Mouse (Mus musculus): ENCODE results near the gene Tbpl1. TPM values are rescaled to one million over a fixed set of nuclear protein-coding genes. Genes with fewer than 3 reads are reported as not detected.

Gene Tbpl1
- 110 and 114 TPM in 2 replicates for polyA plus RNA-seq (2015; fragmentation: Nextera tagmentation; extraction: Ambion mirVana)

GRCm38 (mm10) chr10:22731272-22732093 is at the start of gene Tbpl1:
Tbpl1 (minus strand) TSS chr10:22731938.
- H3K4me3 ChIP-seq (replicated peaks; ENCODE audit: low read length), result peak within 1 kb of the TSS; percentile 100
- H3K4me1 ChIP-seq (replicated peaks; ENCODE audit: control insufficient read depth, insufficient read depth, low read length), result peaks cover 31% of the 10 kb centered on the region
- peak within 1 kb of the TSS; percentile 95 for H3K4me2 ChIP-seq (ENCODE audit: low read length)
- H3K9me3 ChIP-seq (ENCODE audit: control insufficient read depth, low read length), result no peaks in the 10 kb centered on the region
- peak within 1 kb of the TSS; percentile 100 for H3K9ac ChIP-seq (replicated peaks; ENCODE audit: low read depth, low read length)
- peak within 1 kb of the TSS; percentile 95 for H3K27ac ChIP-seq (ENCODE audit: low read length)
- H3K27me3 ChIP-seq (replicated peaks; ENCODE audit: control insufficient read depth, insufficient read depth, low read length), result no peaks in the 10 kb centered on the region
- no peaks in the 10 kb centered on the region for H3K36me3 ChIP-seq (ENCODE audit: control insufficient read depth, insufficient read depth)
- ATAC-seq, result peak; percentile 99
- under 1% methylated on average over 77 of the region's 77 CpGs for WGBS

DNA sequence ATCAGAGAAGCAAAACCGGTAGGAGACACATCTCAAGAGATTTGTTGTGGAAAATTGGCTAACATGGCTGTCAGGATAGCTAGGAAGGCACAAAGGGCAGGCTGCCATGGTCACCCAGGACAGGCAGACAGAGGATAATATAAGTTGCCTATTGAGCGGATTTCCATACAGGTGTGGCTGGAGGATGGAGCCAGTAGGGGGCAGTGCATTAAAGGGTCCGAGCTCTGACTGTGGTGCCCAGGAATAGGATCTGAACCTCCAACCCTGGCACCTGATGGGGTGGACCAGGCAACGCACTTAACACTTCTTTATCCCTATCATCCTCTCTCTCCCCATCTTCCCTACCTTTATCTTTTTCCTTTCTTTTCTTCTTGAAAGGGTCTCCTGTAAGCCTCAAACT is 49.7 kb upstream of the Tbpl1 start:
- Histone ChIP-seq H3K36me3 (ENCODE audit: control insufficient read depth, insufficient read depth) (no peaks in the 10 kb centered on the region), H3K4me3 (replicated peaks; ENCODE audit: low read length) (no peak overlapping the region), H3K27me3 (replicated peaks; ENCODE audit: control insufficient read depth, insufficient read depth, low read length) (no peaks in the 10 kb centered on the region), H3K27ac (ENCODE audit: low read length) (no peak overlapping the region), H3K9ac (replicated peaks; ENCODE audit: low read depth, low read length) (no peak overlapping the region), H3K4me1 (replicated peaks; ENCODE audit: control insufficient read depth, insufficient read depth, low read length) (no peaks in the 10 kb centered on the region), H3K4me2 (ENCODE audit: low read length) (no peak overlapping the region), H3K9me3 (ENCODE audit: control insufficient read depth, low read length) (no peaks in the 10 kb centered on the region)
- WGBS, result 47% methylated on average over 4 of the region's 4 CpGs
- no peak for ATAC-seq

DNA sequence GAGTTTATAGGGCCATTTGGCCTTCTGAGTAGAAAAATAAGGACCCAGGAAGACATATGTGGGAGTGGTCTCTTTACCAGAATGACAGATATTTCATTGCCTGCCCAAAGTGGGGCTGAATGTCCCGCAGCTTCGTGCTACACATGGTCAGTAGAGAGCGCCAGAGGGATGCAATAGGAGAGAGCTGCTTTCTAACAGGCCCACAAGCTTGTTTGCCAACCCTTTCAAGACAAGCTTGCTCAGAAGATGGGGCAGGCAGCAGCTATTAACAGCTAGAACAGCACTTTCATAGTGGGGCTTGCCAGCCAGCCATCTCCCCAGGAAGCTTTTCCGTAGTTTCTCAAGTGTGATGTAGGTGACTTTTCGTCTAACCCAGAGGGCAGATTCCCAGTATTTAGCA is 46.2 kb upstream of the Tbpl1 start:
- Histone ChIP-seq H3K9ac (replicated peaks; ENCODE audit: low read depth, low read length) (no peak overlapping the region), H3K27me3 (replicated peaks; ENCODE audit: control insufficient read depth, insufficient read depth, low read length) (no peaks in the 10 kb centered on the region), H3K36me3 (ENCODE audit: control insufficient read depth, insufficient read depth) (no peaks in the 10 kb centered on the region), H3K9me3 (ENCODE audit: control insufficient read depth, low read length) (no peaks in the 10 kb centered on the region), H3K4me3 (replicated peaks; ENCODE audit: low read length) (no peak overlapping the region), H3K4me2 (ENCODE audit: low read length) (no peak overlapping the region), H3K4me1 (replicated peaks; ENCODE audit: control insufficient read depth, insufficient read depth, low read length) (0 out of 2 replicates have a peak, but pooled peaks cover 2% of the 10 kb centered on the region), H3K27ac (ENCODE audit: low read length) (no peak overlapping the region)
- 22% methylated on average over 5 of the region's 5 CpGs for whole genome bisulfite sequencing
- no peak for ATAC-seq

GRCm38 (mm10) chr10:22776007-22776698 is 44.4 kb upstream of the Tbpl1 start:
- H3K4me1 ChIP-seq (replicated peaks; ENCODE audit: control insufficient read depth, insufficient read depth, low read length), result 0 out of 2 replicates have a peak, but pooled peaks cover 2% of the 10 kb centered on the region

GRCm38 (mm10) chr10:22775456-22775855 is 43.7 kb upstream of the Tbpl1 start:
- H3K9me3 ChIP-seq (ENCODE audit: control insufficient read depth, low read length), result no peaks in the 10 kb centered on the region
- no peak overlapping the region for H3K4me3 ChIP-seq (replicated peaks; ENCODE audit: low read length)
- H3K27ac ChIP-seq (ENCODE audit: low read length), result no peak overlapping the region
- H3K4me2 ChIP-seq (ENCODE audit: low read length), result no peak overlapping the region
- no peaks in the 10 kb centered on the region for H3K36me3 ChIP-seq (ENCODE audit: control insufficient read depth, insufficient read depth)
- H3K4me1 ChIP-seq (replicated peaks; ENCODE audit: control insufficient read depth, insufficient read depth, low read length), result 0 out of 2 replicates have a peak, but pooled peaks cover 2% of the 10 kb centered on the region
- ATAC-seq, result no peak
- H3K9ac ChIP-seq (replicated peaks; ENCODE audit: low read depth, low read length), result no peak overlapping the region
- WGBS, result 76% methylated on average over 2 of the region's 2 CpGs
- no peaks in the 10 kb centered on the region for H3K27me3 ChIP-seq (replicated peaks; ENCODE audit: control insufficient read depth, insufficient read depth, low read length)

More at GRCm38 (mm10) chr10:22776007-22776698, 44.4 kb upstream of the Tbpl1 start:
- Histone ChIP-seq H3K9ac (replicated peaks; ENCODE audit: low read depth, low read length) (peak overlapping the region; percentile 38; the same call in 1 of the 2 replicates), H3K36me3 (ENCODE audit: control insufficient read depth, insufficient read depth) (no peaks in the 10 kb centered on the region), H3K27me3 (replicated peaks; ENCODE audit: control insufficient read depth, insufficient read depth, low read length) (no peaks in the 10 kb centered on the region), H3K4me3 (replicated peaks; ENCODE audit: low read length) (no peak overlapping the region), H3K9me3 (ENCODE audit: control insufficient read depth, low read length) (no peaks in the 10 kb centered on the region), H3K4me2 (ENCODE audit: low read length) (no peak overlapping the region), H3K27ac (ENCODE audit: low read length) (no peak overlapping the region)
- peak; percentile 78 for ATAC-seq
- WGBS, result 10% methylated on average over 7 of the region's 7 CpGs

DNA sequence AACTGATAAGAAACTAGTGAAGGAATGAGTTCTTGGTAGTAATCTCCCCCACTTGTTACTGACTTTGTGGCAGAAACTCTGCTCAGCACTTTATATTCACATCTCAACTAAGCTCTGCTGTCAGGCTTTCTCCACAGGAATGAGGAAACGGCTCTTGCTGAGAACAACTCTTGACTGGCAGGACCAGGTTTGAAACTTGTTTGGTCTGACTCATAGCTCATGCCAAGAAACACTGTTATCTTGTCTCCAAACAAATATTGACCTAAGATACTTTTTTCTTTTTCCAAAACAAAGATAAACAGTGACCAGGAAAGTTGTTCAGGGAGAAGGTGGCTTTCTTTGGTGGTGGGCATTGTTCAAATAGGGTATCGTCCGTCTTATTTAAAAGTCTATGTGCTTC is 42.9 kb upstream of the Tbpl1 start:
- H3K4me2 ChIP-seq (ENCODE audit: low read length), result no peak overlapping the region
- no peak overlapping the region for H3K9ac ChIP-seq (replicated peaks; ENCODE audit: low read depth, low read length)
- no peaks in the 10 kb centered on the region for H3K27me3 ChIP-seq (replicated peaks; ENCODE audit: control insufficient read depth, insufficient read depth, low read length)
- H3K4me1 ChIP-seq (replicated peaks; ENCODE audit: control insufficient read depth, insufficient read depth, low read length), result 0 out of 2 replicates have a peak, but pooled peaks cover 2% of the 10 kb centered on the region
- H3K36me3 ChIP-seq (ENCODE audit: control insufficient read depth, insufficient read depth), result no peaks in the 10 kb centered on the region
- ATAC-seq, result no peak
- 91% methylated on average over 3 of the region's 3 CpGs for WGBS
- H3K9me3 ChIP-seq (ENCODE audit: control insufficient read depth, low read length), result no peaks in the 10 kb centered on the region
- H3K27ac ChIP-seq (ENCODE audit: low read length), result no peak overlapping the region
- H3K4me3 ChIP-seq (replicated peaks; ENCODE audit: low read length), result no peak overlapping the region

GRCm38 (mm10) chr10:22754240-22754639 is 22.5 kb upstream of the Tbpl1 start:
- WGBS, result 95% methylated on average over 1 of the region's 1 CpGs
- no peak overlapping the region for H3K4me2 ChIP-seq (ENCODE audit: low read length)
- ATAC-seq, result no peak
- no peaks in the 10 kb centered on the region for H3K4me1 ChIP-seq (replicated peaks; ENCODE audit: control insufficient read depth, insufficient read depth, low read length)
- H3K9ac ChIP-seq (replicated peaks; ENCODE audit: low read depth, low read length), result no peak overlapping the region
- no peaks in the 10 kb centered on the region for H3K9me3 ChIP-seq (ENCODE audit: control insufficient read depth, low read length)
- no peak overlapping the region for H3K4me3 ChIP-seq (replicated peaks; ENCODE audit: low read length)
- no peak overlapping the region for H3K27ac ChIP-seq (ENCODE audit: low read length)
- no peaks in the 10 kb centered on the region for H3K36me3 ChIP-seq (ENCODE audit: control insufficient read depth, insufficient read depth)
- no peaks in the 10 kb centered on the region for H3K27me3 ChIP-seq (replicated peaks; ENCODE audit: control insufficient read depth, insufficient read depth, low read length)

- no peak for ATAC-seq
- H3K9ac ChIP-seq (replicated peaks; ENCODE audit: low read depth, low read length), result no peak overlapping the region
- H3K9me3 ChIP-seq (ENCODE audit: control insufficient read depth, low read length), result no peaks in the 10 kb centered on the region
- H3K4me3 ChIP-seq (replicated peaks; ENCODE audit: low read length), result no peak overlapping the region
- H3K27ac ChIP-seq (ENCODE audit: low read length), result no peak overlapping the region
- no peaks in the 10 kb centered on the region for H3K27me3 ChIP-seq (replicated peaks; ENCODE audit: control insufficient read depth, insufficient read depth, low read length)
- no peaks in the 10 kb centered on the region for H3K36me3 ChIP-seq (ENCODE audit: control insufficient read depth, insufficient read depth)
- H3K4me2 ChIP-seq (ENCODE audit: low read length), result no peak overlapping the region
- peaks cover 11% of the 10 kb centered on the region for H3K4me1 ChIP-seq (replicated peaks; ENCODE audit: control insufficient read depth, insufficient read depth, low read length)
- 76% methylated on average over 5 of the region's 5 CpGs for WGBS
Observed at GRCm38 (mm10) chr10:22751175-22751682, 19.5 kb upstream of the Tbpl1 start.

All from forebrain, embryonic 16.5 days (tissue).